In the genomic region with DNA sequence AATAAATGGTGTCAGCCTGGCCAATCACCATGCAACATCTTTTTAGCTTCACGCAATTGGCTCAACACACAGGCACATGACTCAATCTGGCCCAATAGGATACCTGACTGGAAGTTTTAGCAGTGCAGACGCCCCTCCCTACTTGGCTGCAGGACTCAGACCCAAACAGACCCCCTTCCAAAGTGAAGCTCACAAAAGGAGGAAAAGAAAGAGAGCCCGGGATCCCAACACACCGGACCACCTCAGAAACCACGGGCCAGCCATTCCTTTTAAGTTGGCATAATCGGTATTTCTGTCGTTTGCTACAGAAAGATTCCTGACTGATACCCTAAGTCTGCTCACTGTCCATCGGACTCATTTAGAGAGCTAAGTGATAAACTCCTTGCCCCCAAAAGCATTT, we compare ENCODE assay signal across 22 mouse cellular contexts. TPM values are rescaled to one million over a fixed set of nuclear protein-coding genes. Genes with fewer than 3 reads are reported as not detected.
DNase-seq lines count a peak whose midpoint lies in the region; ATAC-seq lines count a peak whose summit lies in the region.
"Had no signal": no experiment of that assay in that cellular context is flagged by ENCODE, and none has a peak within 500 bp of the region (broad histone marks: within the 10 kb centered on the region; RNA-seq: fewer than 3 reads in every experiment).

No protein-coding gene starts in this region.

- H3K27ac ChIP-seq in forebrain, embryonic 11.5 days (ENCODE audit: low read depth, low read length): no peak overlapping the region
- no peak overlapping the region for H3K27ac ChIP-seq in forebrain, embryonic 14.5 days (ENCODE audit: low read depth, low read length)
- no peak overlapping the region for H3K27ac ChIP-seq in heart, embryonic 10.5 days
- H3K27ac ChIP-seq in midbrain, embryonic 11.5 days (ENCODE audit: low read depth, low read length): no peak overlapping the region
- H3K27ac ChIP-seq in midbrain, embryonic 16.5 days (ENCODE audit: low read length): no peak overlapping the region
- H3K27ac ChIP-seq: embryonic facial prominence, embryonic 10.5 days; embryonic facial prominence, embryonic 12.5 days; forebrain, embryonic 12.5 days; forebrain, embryonic 15.5 days had no signal

- no peak for ATAC-seq in forebrain, embryonic 11.5 days (replicated peaks; ENCODE audit: low FRiP score)
- ATAC-seq in forebrain, embryonic 14.5 days: no peak
- no peak for ATAC-seq in midbrain, embryonic 11.5 days (ENCODE audit: low FRiP score)
- no peak for ATAC-seq in midbrain, embryonic 16.5 days
- ATAC-seq: activated CD4-positive, CD25-positive, alpha-beta regulatory T cell, adult 4 months; CD4-positive, CD25-positive, alpha-beta regulatory T cell, adult 4 months; forebrain, embryonic 15.5 days; forebrain, postnatal 0 days; Patski had no signal

- no peak overlapping the region for H3K4me2 ChIP-seq in forebrain, embryonic 11.5 days (ENCODE audit: low read depth, low read length, severe bottlenecking)
- no peak overlapping the region for H3K4me2 ChIP-seq in forebrain, embryonic 14.5 days (ENCODE audit: low read length)
- H3K4me2 ChIP-seq in midbrain, embryonic 11.5 days: no peak overlapping the region
- no peak overlapping the region for H3K4me2 ChIP-seq in midbrain, embryonic 16.5 days (ENCODE audit: low read length)
- H3K4me2 ChIP-seq: embryonic facial prominence, embryonic 12.5 days; forebrain, embryonic 12.5 days; forebrain, embryonic 15.5 days had no signal

- no peaks in the 10 kb centered on the region for H3K4me1 ChIP-seq in forebrain, embryonic 11.5 days (replicated peaks; ENCODE audit: control insufficient read depth, insufficient read depth, low read length)
- no peaks in the 10 kb centered on the region for H3K4me1 ChIP-seq in forebrain, embryonic 14.5 days (ENCODE audit: control insufficient read depth, insufficient read depth, low read length)
- peaks cover 7% of the 10 kb centered on the region for H3K4me1 ChIP-seq in heart, embryonic 10.5 days
- peaks cover 4% of the 10 kb centered on the region for H3K4me1 ChIP-seq in midbrain, embryonic 11.5 days (ENCODE audit: control insufficient read depth, insufficient read depth, low read length)
- H3K4me1 ChIP-seq in midbrain, embryonic 16.5 days (ENCODE audit: control insufficient read depth, insufficient read depth, low read length): 0 out of 2 replicates have a peak, but pooled peaks cover 2% of the 10 kb centered on the region

- peaks cover 14% of the 10 kb centered on the region for H3K27me3 ChIP-seq in forebrain, embryonic 11.5 days (ENCODE audit: control insufficient read depth, insufficient read depth, low read length)
- H3K27me3 ChIP-seq in forebrain, embryonic 14.5 days (replicated peaks; ENCODE audit: control insufficient read depth, insufficient read depth, low read length): peaks cover 18% of the 10 kb centered on the region
- peaks cover 38% of the 10 kb centered on the region for H3K27me3 ChIP-seq in heart, embryonic 10.5 days (ENCODE audit: insufficient read depth, poor library complexity, severe bottlenecking)
- H3K27me3 ChIP-seq in midbrain, embryonic 11.5 days (ENCODE audit: control insufficient read depth, insufficient read depth, low read length): peaks cover 20% of the 10 kb centered on the region
- H3K27me3 ChIP-seq in midbrain, embryonic 16.5 days (ENCODE audit: control insufficient read depth, insufficient read depth, low read depth, low read length): peaks cover 18% of the 10 kb centered on the region

- no peaks in the 10 kb centered on the region for H3K36me3 ChIP-seq in forebrain, embryonic 11.5 days (ENCODE audit: control insufficient read depth, insufficient read depth, low read length)
- H3K36me3 ChIP-seq in forebrain, embryonic 14.5 days (ENCODE audit: control insufficient read depth, insufficient read depth, low read length): no peaks in the 10 kb centered on the region
- no peaks in the 10 kb centered on the region for H3K36me3 ChIP-seq in heart, embryonic 10.5 days
- no peaks in the 10 kb centered on the region for H3K36me3 ChIP-seq in midbrain, embryonic 11.5 days (ENCODE audit: control insufficient read depth, insufficient read depth, low read length)
- H3K36me3 ChIP-seq in midbrain, embryonic 16.5 days (ENCODE audit: control insufficient read depth, insufficient read depth, low read length): no peaks in the 10 kb centered on the region
- H3K36me3 ChIP-seq: embryonic facial prominence, embryonic 10.5 days; embryonic facial prominence, embryonic 12.5 days; forebrain, embryonic 12.5 days; forebrain, embryonic 15.5 days; G1E had no signal

- no peak overlapping the region for H3K9ac ChIP-seq in forebrain, embryonic 11.5 days (ENCODE audit: low read length)
- H3K9ac ChIP-seq in forebrain, embryonic 14.5 days (ENCODE audit: low read length): no peak overlapping the region
- H3K9ac ChIP-seq in midbrain, embryonic 11.5 days (ENCODE audit: low read length): no peak overlapping the region
- H3K9ac ChIP-seq in midbrain, embryonic 16.5 days (ENCODE audit: low read depth, low read length): no peak overlapping the region
- H3K9ac ChIP-seq: embryonic facial prominence, embryonic 12.5 days; forebrain, embryonic 12.5 days; forebrain, embryonic 15.5 days; forebrain, postnatal 0 days had no signal

- no peak overlapping the region for H3K4me3 ChIP-seq in forebrain, embryonic 11.5 days (ENCODE audit: low read depth, low read length)
- no peak overlapping the region for H3K4me3 ChIP-seq in forebrain, embryonic 14.5 days (ENCODE audit: low read depth, low read length)
- H3K4me3 ChIP-seq in heart, embryonic 10.5 days: no peak overlapping the region
- H3K4me3 ChIP-seq in midbrain, embryonic 11.5 days (ENCODE audit: low read depth, low read length): no peak overlapping the region
- H3K4me3 ChIP-seq in midbrain, embryonic 16.5 days (ENCODE audit: low read depth, low read length): no peak overlapping the region
- H3K4me3 ChIP-seq: embryonic facial prominence, embryonic 10.5 days; embryonic facial prominence, embryonic 12.5 days; forebrain, embryonic 12.5 days; forebrain, embryonic 15.5 days had no signal

- 92% methylated on average over 8 of the region's 8 CpGs for WGBS in forebrain, embryonic 11.5 days
- 92% methylated on average over 8 of the region's 8 CpGs for WGBS in forebrain, embryonic 14.5 days
- 88% methylated on average over 8 of the region's 8 CpGs for WGBS in heart, embryonic 10.5 days
- WGBS in midbrain, embryonic 11.5 days: 91% methylated on average over 8 of the region's 8 CpGs
- 94% methylated on average over 8 of the region's 8 CpGs for WGBS in midbrain, embryonic 16.5 days

- peak; percentile 13 for DNase-seq in forebrain, embryonic 11.5 days (ENCODE audit: low spot score)
- DNase-seq in forebrain, embryonic 14.5 days (ENCODE audit: low spot score): no peak
- DNase-seq in heart, embryonic 10.5 days (ENCODE audit: low spot score): peak; percentile 50
- DNase-seq in heart, adult 18-20 months: no peak
- DNase-seq in midbrain, embryonic 11.5 days (ENCODE audit: low spot score, missing footprints): peak; percentile 71
- DNase-seq: adrenal gland, adult 8-10 months; adrenal gland, postnatal 14 days; adrenal gland, postnatal 36 days; B cell, adult 2 months; forebrain, postnatal 0 days had no signal

- no peaks in the 10 kb centered on the region for H3K9me3 ChIP-seq in forebrain, embryonic 11.5 days (ENCODE audit: control insufficient read depth, low read length)
- no peaks in the 10 kb centered on the region for H3K9me3 ChIP-seq in forebrain, embryonic 14.5 days (replicated peaks; ENCODE audit: control insufficient read depth, low read length)
- no peaks in the 10 kb centered on the region for H3K9me3 ChIP-seq in heart, embryonic 10.5 days
- no peaks in the 10 kb centered on the region for H3K9me3 ChIP-seq in midbrain, embryonic 11.5 days (ENCODE audit: control insufficient read depth, low read length)
- H3K9me3 ChIP-seq in midbrain, embryonic 16.5 days (replicated peaks; ENCODE audit: control insufficient read depth, low read length, poor library complexity, severe bottlenecking): no peaks in the 10 kb centered on the region
- H3K9me3 ChIP-seq: embryonic facial prominence, embryonic 10.5 days; embryonic facial prominence, embryonic 12.5 days; forebrain, embryonic 12.5 days; forebrain, embryonic 15.5 days; G1E had no signal

RNA-seq across cellular contexts. Expression of a gene that starts 5.3 kb away (rescaled TPM):
- polyA plus RNA-seq in forebrain, embryonic 11.5 days (2014; fragmentation: Nextera tagmentation; extraction: Ambion mirVana): not detected in 2 replicates
- not detected in 2 replicates for polyA plus RNA-seq in forebrain, embryonic 14.5 days (2014; fragmentation: Nextera tagmentation; extraction: Ambion mirVana)
- polyA plus RNA-seq in heart, embryonic 10.5 days (2016; fragmentation: Nextera tagmentation; extraction: Ambion mirVana): not detected in 2 replicates
- not detected for total RNA-seq in heart, adult 18-20 months (2021)
- polyA plus RNA-seq in midbrain, embryonic 11.5 days (2014; fragmentation: Nextera tagmentation; extraction: Ambion mirVana): not detected in 2 replicates
- polyA plus RNA-seq in midbrain, embryonic 16.5 days (2015; fragmentation: Nextera tagmentation; extraction: Ambion mirVana): 0.48 and 1.1 TPM in 2 replicates
- total RNA-seq: adrenal gland, adult 18-20 months; adrenal gland, adult 8-10 months; adrenal gland, postnatal 14 days; adrenal gland, postnatal 36 days; CH12.LX; forebrain, postnatal 0 days; G1E had no signal
- polyA plus RNA-seq: activated CD4-positive, CD25-positive, alpha-beta regulatory T cell, adult 4 months; CD4-positive, CD25-positive, alpha-beta regulatory T cell, adult 4 months; embryonic facial prominence, embryonic 10.5 days; embryonic facial prominence, embryonic 14.5 days; forebrain, embryonic 12.5 days; forebrain, embryonic 15.5 days; G1E; Patski had no signal

RNA-seq across cellular contexts. Expression of a gene that starts 50.9 kb away (rescaled TPM):
- polyA plus RNA-seq in forebrain, embryonic 11.5 days (2014; fragmentation: Nextera tagmentation; extraction: Ambion mirVana): 16.4 and 22.1 TPM in 2 replicates
- polyA plus RNA-seq in forebrain, embryonic 14.5 days (2014; fragmentation: Nextera tagmentation; extraction: Ambion mirVana): 43.9 and 48.6 TPM in 2 replicates
- 38.0 and 54.3 TPM in 2 replicates for polyA plus RNA-seq in heart, embryonic 10.5 days (2016; fragmentation: Nextera tagmentation; extraction: Ambion mirVana)
- 10 to 100 TPM; 33.3 to 36.9 TPM for total RNA-seq in heart, adult 18-20 months (2021)
- polyA plus RNA-seq in midbrain, embryonic 11.5 days (2014; fragmentation: Nextera tagmentation; extraction: Ambion mirVana): 17.6 and 24.3 TPM in 2 replicates
- 55.0 and 66.2 TPM in 2 replicates for polyA plus RNA-seq in midbrain, embryonic 16.5 days (2015; fragmentation: Nextera tagmentation; extraction: Ambion mirVana)

Comparison
In these comparisons a context has a peak if more than half of its experiments do, and no peak if none do; other contexts are left out.
1. DNase-seq: peak in forebrain, embryonic 11.5 days (single experiment), heart, embryonic 10.5 days (single experiment) and midbrain, embryonic 11.5 days (single experiment); none in forebrain, embryonic 14.5 days (single experiment) and heart, adult 18-20 months (0 of 2).